9 mouse cellular contexts compared by ENCODE assay signal in the genomic region with DNA sequence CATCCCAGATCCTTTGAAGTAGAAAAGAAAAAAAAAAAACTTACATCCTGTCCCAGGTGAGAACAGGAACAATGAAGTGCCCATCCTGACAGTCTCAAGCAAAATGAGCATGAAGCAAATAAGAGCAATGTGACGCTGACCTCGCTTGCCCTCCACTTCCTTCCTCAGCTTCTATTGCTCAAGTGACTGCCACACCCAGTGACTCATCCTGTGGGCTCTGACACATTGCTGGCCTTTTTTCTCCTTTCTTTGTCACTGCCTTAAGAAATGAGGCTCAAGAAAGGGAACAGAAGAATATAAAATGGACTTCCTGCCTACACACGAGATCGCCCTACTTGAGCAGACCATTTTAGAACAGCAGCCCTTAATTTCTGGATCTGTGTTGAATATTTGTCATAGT. TPM values are rescaled to one million over a fixed set of nuclear protein-coding genes. Genes with fewer than 3 reads are reported as not detected.
DNase-seq lines count a peak whose midpoint lies in the region.
"Had no signal": no experiment of that assay in that cellular context is flagged by ENCODE, and none has a peak within 500 bp of the region (broad histone marks: within the 10 kb centered on the region; RNA-seq: fewer than 3 reads in every experiment).

No protein-coding gene starts in this region.

- DNase-seq in embryo, embryonic 10 days (ENCODE audit: low spot score), result peak; percentile 26
- DNase-seq in embryo, embryonic 11 days, result no peak
- DNase-seq in adrenal gland, adult 2 months, result peak; percentile 77
- peak; percentile 64 for DNase-seq in heart, postnatal 25 days (ENCODE audit: low spot score)
- DNase-seq in left cerebral cortex, adult 18-20 months (ENCODE audit: low spot score in 2 of 2), result no peak
- no peak for DNase-seq in left cerebral cortex, postnatal 10 days (ENCODE audit: extremely low spot score in 1 of 2, low spot score in 2 of 2)
- DNase-seq in layer of hippocampus, postnatal 25 days (ENCODE audit: extremely low spot score in 1 of 2, low spot score in 1 of 2), result no peak

- WGBS in macrophage (ENCODE audit: missing documents), result 1% methylated on average over 4 of the region's 4 CpGs

- H3K36me3 ChIP-seq in macrophage (ENCODE audit: inconsistent target), result no peaks in the 10 kb centered on the region
- H3K36me3 ChIP-seq: midbrain, embryonic 12.5 days had no signal

- H3K4me3 ChIP-seq in macrophage (ENCODE audit: inconsistent target), result no peak overlapping the region
- H3K4me3 ChIP-seq: midbrain, embryonic 12.5 days had no signal

- H3K79me2 ChIP-seq in macrophage (ENCODE audit: inconsistent target), result no peaks in the 10 kb centered on the region

- intact Hi-C loops in heart, postnatal 25 days (cut with DNase I), result no loop called here
- intact Hi-C loops in left cerebral cortex, postnatal 10 days (cut with DNase I), result no loop called here

- H3K27ac ChIP-seq in macrophage, result peak overlapping the region; percentile 99
- H3K27ac ChIP-seq: midbrain, embryonic 12.5 days had no signal

RNA-seq across cellular contexts. Expression of a gene that starts 42.9 kb away (rescaled TPM):
- 10 to 100 TPM; 18.5 to 21.2 TPM for total RNA-seq in adrenal gland, adult 2 months (2021)
- polyA plus RNA-seq in adrenal gland, adult 2 months (2012; rRNA removed), result 15.5 and 15.8 TPM in 2 replicates
- 10 to 100 TPM in 1 of 2 experiments, 1 to 10 TPM in 1; 8.7 to 11.1 TPM for total RNA-seq in heart, postnatal 25 days (2021)
- 100 to 1,000 TPM; 298 to 910 (median 469) TPM for total RNA-seq in macrophage (2018; cell fraction: chromatin; rRNA removed)
- total RNA-seq in macrophage (2018; cell fraction: cytosol; rRNA removed), result 100 to 1,000 TPM in 15 of 26 experiments, 10 to 100 TPM in 11; 81.2 to 152 (median 112) TPM
- total RNA-seq in macrophage (2018; cell fraction: nucleus; rRNA removed), result 1,000 to 10,000 TPM in 1 of 26 experiments, 100 to 1,000 TPM in 25; 194 to 1,029 (median 383) TPM
- polyA plus RNA-seq in macrophage (2018), result 107 to 216 TPM (median 113 TPM) in 3 replicates
- total RNA-seq in left cerebral cortex, adult 18-20 months (2021), result 10 to 100 TPM; 38.7 to 42.8 TPM
- 10 to 100 TPM; 43.8 to 46.0 TPM for total RNA-seq in left cerebral cortex, postnatal 10 days (2021)
- total RNA-seq in layer of hippocampus, postnatal 25 days (2021), result 10 to 100 TPM; 30.9 to 36.8 TPM

Comparison
In these comparisons a context has a peak if more than half of its experiments do, and no peak if none do; other contexts are left out.
1. DNase-seq: peak in embryo, embryonic 10 days (single experiment), adrenal gland, adult 2 months (single experiment) and heart, postnatal 25 days (single experiment); none in embryo, embryonic 11 days (single experiment), left cerebral cortex, adult 18-20 months (0 of 2), left cerebral cortex, postnatal 10 days (0 of 2) and layer of hippocampus, postnatal 25 days (0 of 2).